Mouse (Mus musculus) E14TG2a.4 (cell line): ENCODE results near the gene Lin52.

Experiments
- CTCF ChIP-seq: conservative IDR thresholded peaks from 2 replicates; pipeline ENCODE4 v1.5.1; 2014; ENCODE audit warnings: low read length
- POU5F1 ChIP-seq: IDR thresholded peaks from 2 replicates; pipeline ENCODE4 v1.6.1; 2014; ENCODE audit warnings: low read length, borderline replicate concordance

GRCm38 (mm10) chr12:84589825-84590761 lies 138.9 kb downstream of the Lin52 start:
- TF ChIP-seq CTCF (peak; percentile 98), POU5F1 (no peak)
